Mouse (Mus musculus) hindbrain, embryonic 12.5 days (tissue): ENCODE measurements at regions not wholly inside any gene's neighbourhood (a gene's known extent, or its start where the extent isn't known, plus 50 kb on each side); places are given as distances from the start of the nearest gene placed in this dataset.
A peak's percentile ranks its signal among the peaks of the same experiment; 100 is the strongest.
"Not testable (repeated sequence)": the region's sequence is repeated elsewhere in the genome, so short reads cannot be mapped to it uniquely, and the experiment has no call there.

ENCODE experiments used
- ATAC-seq: fragments of 200-750 bp; cut with Nextera tagmentation; 2 replicates; pipeline ENCODE4 v1.8.0; 2017; ENCODE audit warnings: moderate TSS enrichment; ENCODE audit not compliant: low FRiP score
- H3K27ac ChIP-seq: fragments of 300-500 bp; sonication (generic); 2 replicates; pipeline ENCODE4 v1.5.1; 2016; ENCODE audit warnings: mild to moderate bottlenecking
- H3K27me3 ChIP-seq: fragments of 300-500 bp; sonication (generic); 2 replicates; pipeline ENCODE4 v1.6.1; 2016; ENCODE audit warnings: mild to moderate bottlenecking
- H3K36me3 ChIP-seq: fragments of 300-500 bp; sonication (generic); 2 replicates; pipeline ENCODE4 v1.6.1; 2016; ENCODE audit warnings: mild to moderate bottlenecking
- H3K4me1 ChIP-seq: fragments of 300-500 bp; sonication (generic); 2 replicates; pipeline ENCODE4 v1.6.1; 2016
- H3K4me2 ChIP-seq: fragments of 300-500 bp; sonication (generic); replicated peaks from 2 replicates; pipeline ENCODE4 v1.6.1; 2016; ENCODE audit warnings: mild to moderate bottlenecking
- H3K4me3 ChIP-seq: fragments of 300-500 bp; sonication (generic); 2 replicates; pipeline ENCODE4 v1.5.1; 2016; ENCODE audit warnings: mild to moderate bottlenecking
- H3K9ac ChIP-seq: fragments of 300-500 bp; sonication (generic); 2 replicates; pipeline ENCODE4 v1.6.1; 2016; ENCODE audit warnings: mild to moderate bottlenecking, moderate library complexity
- H3K9me3 ChIP-seq: fragments of 300-500 bp; sonication (generic); replicated peaks from 2 replicates; pipeline ENCODE4 v1.6.1; 2016; ENCODE audit warnings: mild to moderate bottlenecking
- WGBS: fragments of 180-500 bp; shearing (Covaris S2); methylation state at CpG from one replicate; pipeline ENCODE4 v1.1.7; 2016; 5-methylcytosine and 5-hydroxymethylcytosine counted together

GRCm38 (mm10) chr10:30342965-30343478 lies 142.7 kb upstream of the Cenpw start:
- no peaks in the 10 kb centered on the region for H3K9me3 ChIP-seq
- H3K9ac ChIP-seq, result no peak overlapping the region
- no peak overlapping the region for H3K4me2 ChIP-seq
- WGBS, result 86% methylated on average over 3 of the region's 3 CpGs
- H3K27ac ChIP-seq, result no peak overlapping the region
- no peaks in the 10 kb centered on the region for H3K27me3 ChIP-seq
- no peak overlapping the region for H3K4me3 ChIP-seq
- H3K36me3 ChIP-seq, result no peaks in the 10 kb centered on the region
- H3K4me1 ChIP-seq, result no peaks in the 10 kb centered on the region
- ATAC-seq, result no peak

GRCm38 (mm10) chr10:30328334-30329014 lies 128.1 kb upstream of the Cenpw start:
- Histone ChIP-seq H3K4me3 (no peak overlapping the region), H3K27me3 (no peaks in the 10 kb centered on the region), H3K9ac (no peak overlapping the region), H3K27ac (no peak overlapping the region), H3K36me3 (no peaks in the 10 kb centered on the region), H3K4me2 (no peak overlapping the region), H3K9me3 (no peaks in the 10 kb centered on the region), H3K4me1 (peaks cover 9% of the 10 kb centered on the region; the same call in 1 of the 2 replicates)
- ATAC-seq, result peak; percentile 54; the same call in 1 of the 2 replicates
- WGBS, result 53% methylated on average over 10 of the region's 10 CpGs

DNA sequence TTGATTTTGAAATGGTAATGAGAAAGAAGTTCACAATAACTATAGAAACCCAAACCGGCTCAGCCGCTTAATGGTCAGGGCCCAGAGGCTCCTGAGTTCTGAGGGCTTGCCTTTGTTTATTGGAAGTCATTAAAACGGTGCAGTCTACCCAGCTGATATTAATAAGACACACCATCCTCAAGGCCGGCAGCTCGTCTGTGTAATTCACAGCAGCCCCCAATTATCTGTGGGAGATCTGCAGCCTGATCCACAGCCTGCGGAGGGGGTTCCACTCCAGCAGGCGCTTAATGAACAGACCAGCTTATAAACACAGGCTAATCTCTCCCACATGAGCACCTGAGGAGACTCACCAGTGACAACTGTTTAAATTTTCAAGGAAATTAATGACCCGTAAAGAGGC lies 127.5 kb upstream of the Cenpw start:
- H3K36me3 ChIP-seq, result no peaks in the 10 kb centered on the region
- no peak overlapping the region for H3K4me2 ChIP-seq
- H3K4me3 ChIP-seq, result no peak overlapping the region
- H3K4me1 ChIP-seq, result peaks cover 9% of the 10 kb centered on the region; the same call in 1 of the 2 replicates
- H3K27me3 ChIP-seq, result no peaks in the 10 kb centered on the region
- WGBS, result 40% methylated on average over 8 of the region's 8 CpGs
- no peak overlapping the region for H3K27ac ChIP-seq
- no peak overlapping the region for H3K9ac ChIP-seq
- peak; percentile 91 for ATAC-seq
- H3K9me3 ChIP-seq, result no peaks in the 10 kb centered on the region

GRCm38 (mm10) chr10:30326861-30327260 lies 126.5 kb upstream of the Cenpw start:
- H3K4me3 ChIP-seq, result no peak overlapping the region
- no peaks in the 10 kb centered on the region for H3K27me3 ChIP-seq
- H3K36me3 ChIP-seq, result no peaks in the 10 kb centered on the region
- peaks cover 9% of the 10 kb centered on the region; the same call in 1 of the 2 replicates for H3K4me1 ChIP-seq
- no peak overlapping the region for H3K4me2 ChIP-seq
- H3K9me3 ChIP-seq, result no peaks in the 10 kb centered on the region
- WGBS, result 82% methylated on average over 1 of the region's 1 CpGs
- H3K9ac ChIP-seq, result no peak overlapping the region
- no peak overlapping the region for H3K27ac ChIP-seq
- no peak for ATAC-seq

DNA sequence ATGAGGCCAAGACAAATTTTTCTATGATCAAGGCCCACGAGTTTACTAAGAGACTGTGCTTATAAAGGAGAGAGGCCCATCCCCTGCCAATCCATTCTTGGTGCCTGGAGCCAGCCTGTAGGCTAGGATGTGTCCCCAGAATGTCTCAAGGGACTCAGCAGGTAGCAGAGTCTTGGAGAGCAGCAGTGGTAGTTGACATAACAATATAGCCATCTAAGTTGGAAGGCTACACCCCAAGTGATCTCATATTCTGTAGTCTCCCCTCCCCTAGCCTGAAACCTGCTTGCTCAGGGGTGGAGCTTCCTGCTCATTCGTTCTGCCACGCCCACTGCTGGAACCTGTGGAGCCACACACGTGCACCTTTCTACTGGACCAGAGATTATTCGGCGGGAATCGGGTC lies 95.5 kb upstream of the Cenpw start:
- H3K27me3 ChIP-seq, H3K27ac ChIP-seq, H3K4me2 ChIP-seq, H3K4me3 ChIP-seq, H3K9me3 ChIP-seq, H3K9ac ChIP-seq, H3K4me1 ChIP-seq, H3K36me3 ChIP-seq, ATAC-seq: not testable (repeated sequence)
- WGBS, result 81% methylated on average over 4 of the region's 7 CpGs

DNA sequence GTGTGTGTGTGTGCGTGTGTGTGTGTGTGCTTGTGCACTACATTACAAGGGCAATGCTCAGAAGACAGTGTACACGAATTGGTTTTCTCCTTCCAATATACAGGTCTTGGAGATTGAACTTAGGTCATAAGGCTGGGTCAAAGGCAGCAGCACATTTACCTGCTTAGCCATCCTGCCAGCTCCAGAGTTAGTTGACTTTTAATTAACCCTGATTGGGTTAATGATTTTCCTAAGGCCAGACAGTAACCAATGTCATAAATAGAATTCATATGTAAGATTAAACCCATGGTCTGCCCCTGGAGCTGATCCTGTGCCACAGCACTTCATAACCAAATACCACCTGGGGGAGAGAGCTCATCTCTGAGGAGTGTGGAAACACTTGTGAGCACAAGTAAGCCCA lies 81.3 kb upstream of the Cenpw start:
- Histone ChIP-seq H3K27me3 (no peaks in the 10 kb centered on the region), H3K36me3 (no peaks in the 10 kb centered on the region), H3K4me2 (no peak overlapping the region), H3K9me3 (no peaks in the 10 kb centered on the region), H3K27ac (no peak overlapping the region), H3K4me3 (no peak overlapping the region), H3K4me1 (no peaks in the 10 kb centered on the region), H3K9ac (no peak overlapping the region)
- WGBS, result 81% methylated on average over 2 of the region's 2 CpGs
- ATAC-seq, result no peak

DNA sequence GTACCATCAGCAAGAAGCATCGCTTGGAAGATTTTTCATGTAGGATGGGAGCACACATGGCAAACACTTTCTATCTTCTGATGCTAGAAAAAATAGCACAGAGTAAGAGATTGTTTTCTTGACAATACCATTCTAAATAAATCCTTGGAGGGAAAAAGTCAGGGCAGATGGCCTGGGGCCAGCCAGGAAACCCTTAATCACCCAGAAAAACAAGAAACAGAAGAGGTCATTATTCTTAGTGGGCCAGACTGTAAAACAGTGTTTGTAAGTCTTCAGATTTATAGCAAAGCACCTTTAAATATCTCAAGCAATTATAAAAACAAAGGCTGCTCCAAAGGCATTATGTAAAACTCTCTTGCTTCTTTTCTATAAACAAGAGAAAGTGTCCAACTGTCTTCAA lies 80.1 kb upstream of the Cenpw start:
- 92% methylated on average over 1 of the region's 1 CpGs for WGBS
- no peak for ATAC-seq

GRCm38 (mm10) chr10:30279978-30280377 lies 79.6 kb upstream of the Cenpw start:
- WGBS, result 61% methylated on average over 3 of the region's 3 CpGs
- H3K27ac ChIP-seq, result no peak overlapping the region

More for the DNA sequence above, 80.1 kb upstream of the Cenpw start:
- Histone ChIP-seq H3K4me2 (no peak overlapping the region), H3K9me3 (no peaks in the 10 kb centered on the region), H3K27me3 (no peaks in the 10 kb centered on the region), H3K9ac (no peak overlapping the region), H3K4me3 (no peak overlapping the region), H3K27ac (no peak overlapping the region), H3K36me3 (no peaks in the 10 kb centered on the region), H3K4me1 (no peaks in the 10 kb centered on the region)

DNA sequence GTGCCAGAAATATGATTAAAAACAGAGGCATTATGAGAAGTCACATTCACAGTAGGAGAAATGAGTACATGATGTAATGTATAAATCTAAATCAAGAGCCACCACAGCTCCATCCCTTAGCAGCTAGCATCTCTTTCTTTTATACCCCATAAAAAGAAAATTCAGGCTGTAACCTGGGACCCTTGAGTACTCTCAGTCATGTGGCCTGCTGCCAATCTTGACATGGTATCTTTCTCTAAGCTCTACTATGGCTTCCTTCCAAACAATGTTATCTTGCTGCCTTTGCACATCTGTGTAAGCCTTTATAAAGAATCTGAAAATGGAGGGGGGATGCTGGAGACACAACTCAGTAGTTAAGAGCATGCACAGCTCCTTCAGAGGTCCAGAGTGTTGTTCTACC lies 78.6 kb upstream of the Cenpw start:
- Histone ChIP-seq H3K36me3 (no peaks in the 10 kb centered on the region), H3K4me2 (no peak overlapping the region), H3K9me3 (no peaks in the 10 kb centered on the region), H3K27me3 (no peaks in the 10 kb centered on the region), H3K27ac (no peak overlapping the region), H3K4me3 (no peak overlapping the region), H3K4me1 (no peaks in the 10 kb centered on the region), H3K9ac (no peak overlapping the region)
- no peak for ATAC-seq

More at GRCm38 (mm10) chr10:30279978-30280377, 79.6 kb upstream of the Cenpw start:
- H3K9me3 ChIP-seq, result no peaks in the 10 kb centered on the region
- no peak overlapping the region for H3K4me2 ChIP-seq
- H3K27me3 ChIP-seq, result no peaks in the 10 kb centered on the region
- H3K4me3 ChIP-seq, result no peak overlapping the region
- no peak for ATAC-seq
- H3K9ac ChIP-seq, result no peak overlapping the region
- H3K36me3 ChIP-seq, result no peaks in the 10 kb centered on the region
- H3K4me1 ChIP-seq, result no peaks in the 10 kb centered on the region

- no peaks in the 10 kb centered on the region for H3K4me1 ChIP-seq
- 84% methylated on average over 4 of the region's 4 CpGs for WGBS
Observed at GRCm38 (mm10) chr10:30265129-30265528, 64.8 kb upstream of the Cenpw start.

GRCm38 (mm10) chr10:30259716-30260115 lies 59.4 kb upstream of the Cenpw start:
- Histone ChIP-seq H3K9me3 (no peaks in the 10 kb centered on the region), H3K27ac (no peak overlapping the region), H3K4me2 (no peak overlapping the region), H3K9ac (no peak overlapping the region), H3K36me3 (no peaks in the 10 kb centered on the region), H3K4me3 (no peak overlapping the region), H3K4me1 (no peaks in the 10 kb centered on the region), H3K27me3 (no peaks in the 10 kb centered on the region)
- WGBS, result 80% methylated on average over 3 of the region's 3 CpGs
- ATAC-seq, result no peak

More at GRCm38 (mm10) chr10:30265129-30265528, 64.8 kb upstream of the Cenpw start:
- H3K36me3 ChIP-seq, result no peaks in the 10 kb centered on the region
- H3K27ac ChIP-seq, result no peak overlapping the region
- no peak for ATAC-seq
- H3K4me2 ChIP-seq, result no peak overlapping the region
- no peak overlapping the region for H3K4me3 ChIP-seq
- H3K27me3 ChIP-seq, result no peaks in the 10 kb centered on the region
- no peaks in the 10 kb centered on the region for H3K9me3 ChIP-seq
- H3K9ac ChIP-seq, result no peak overlapping the region

- Histone ChIP-seq H3K36me3 (no peaks in the 10 kb centered on the region), H3K4me2 (no peak overlapping the region), H3K4me1 (no peaks in the 10 kb centered on the region), H3K9ac (no peak overlapping the region), H3K9me3 (no peaks in the 10 kb centered on the region), H3K4me3 (no peak overlapping the region), H3K27me3 (no peaks in the 10 kb centered on the region), H3K27ac (no peak overlapping the region)
- 81% methylated on average over 4 of the region's 4 CpGs for WGBS
- ATAC-seq, result no peak
Observed at GRCm38 (mm10) chr10:30257889-30258288, 57.5 kb upstream of the Cenpw start.
